Mouse (Mus musculus): ENCODE data around the gene Vpreb2.

- TF ChIP-seq CTCF (IDR thresholded peaks at IDR 0.05; ENCODE audit: extremely low read depth, insufficient read depth, low read length) (no peak), POLR2A (IDR thresholded peaks at IDR 0.05; ENCODE audit: extremely low read depth, insufficient read depth, low read length) (no peak)
These were observed 30.9 kb downstream of the Vpreb2 start for GRCm38 (mm10) chr16:18011101-18011500.
